Mouse (Mus musculus): ENCODE data around the gene Olfr689.
"Not testable (repeated sequence)": the region's sequence is repeated elsewhere in the genome, so short reads cannot be mapped to it uniquely, and the experiment has no call there.

Olfr689 gene

GRCm38 (mm10) chr7:105310865-105311264, at the start of gene Olfr689:
Gene Olfr689, plus strand, starts transcription at chr7:105311165.
- DNase-seq (ENCODE audit: low spot score) = no peak

GRCm38 (mm10) chr7:105272426-105272825, 38.5 kb upstream of the Olfr689 start:
- DNase-seq (ENCODE audit: low spot score) = no peak

- no peak for DNase-seq (ENCODE audit: low spot score)
These were observed 23.2 kb upstream of the Olfr689 start, which contains the start of gene Olfr688 for GRCm38 (mm10) chr7:105287795-105288194. Gene Olfr688, plus strand, starts transcription at chr7:105288095.

- DNase-seq (ENCODE audit: low spot score) = no peak
These were observed 20.9 kb upstream of the Olfr689 start for GRCm38 (mm10) chr7:105290051-105290450.

GRCm38 (mm10) chr7:105325302-105325701, 14.3 kb downstream of the Olfr689 start:
- DNase-seq (ENCODE audit: low spot score) = no peak

GRCm38 (mm10) chr7:105334004-105334403, 23.0 kb downstream of the Olfr689 start, which contains the start of gene Olfr690:
Gene Olfr690, minus strand, starts transcription at chr7:105334104.
- no peak for DNase-seq (ENCODE audit: low spot score)

- DNase-seq (ENCODE audit: low spot score) = no peak
These were observed 31.2 kb downstream of the Olfr689 start, which contains the start of gene Olfr691 for GRCm38 (mm10) chr7:105342170-105342569. Gene Olfr691, minus strand, starts transcription at chr7:105342270.

- DNase-seq (ENCODE audit: low spot score) = no peak
These were observed 31.8 kb downstream of the Olfr689 start for GRCm38 (mm10) chr7:105342752-105343151.

- not testable (repeated sequence) for DNase-seq (ENCODE audit: low spot score)
These were observed 45.1 kb downstream of the Olfr689 start for GRCm38 (mm10) chr7:105356064-105356463.

GRCm38 (mm10) chr7:105356487-105356886, 45.5 kb downstream of the Olfr689 start:
- not testable (repeated sequence) for DNase-seq (ENCODE audit: low spot score)

GRCm38 (mm10) chr7:105361713-105362112, 50.7 kb downstream of the Olfr689 start:
- DNase-seq (ENCODE audit: low spot score) = no peak

- DNase-seq (ENCODE audit: low spot score) = no peak
These were observed 56.3 kb downstream of the Olfr689 start for GRCm38 (mm10) chr7:105367268-105367667.

GRCm38 (mm10) chr7:105367930-105368329, 57.0 kb downstream of the Olfr689 start, which contains the start of gene Olfr692:
Gene Olfr692, plus strand, starts transcription at chr7:105368230.
- DNase-seq (ENCODE audit: low spot score) = no peak

GRCm38 (mm10) chr7:105368521-105368920, 57.6 kb downstream of the Olfr689 start:
- no peak for DNase-seq (ENCODE audit: low spot score)
